Mouse (Mus musculus) urinary bladder, adult 2 months (tissue): ENCODE results near the gene Ermp1. TPM values are rescaled to one million over a fixed set of nuclear protein-coding genes. Genes with fewer than 3 reads are reported as not detected.
"Not testable (repeated sequence)": the region's sequence is repeated elsewhere in the genome, so short reads cannot be mapped to it uniquely, and the experiment has no call there.

Source experiments
- DNase-seq: peaks from one replicate; pipeline ENCODE4 v3.0.0; 2022; ENCODE audit warnings: low spot score
- polyA plus RNA-seq: library from polyadenylated mRNA; depleted of rRNA; stranded (reverse); fragments of >200 nt; gene quantifications from 2 replicates; pipeline ENCODE4 v1.2.3, GENCODE M21; 2012; rRNA removed

Gene Ermp1
- polyA plus RNA-seq, 1 experiment = 192 TPM

GRCm38 (mm10) chr19:29603548-29604353 lies 44.5 kb downstream of the Ermp1 start:
- DNase-seq = no peak

- no peak for DNase-seq
Observed at GRCm38 (mm10) chr19:29598981-29599380, 49.2 kb downstream of the Ermp1 start.

- DNase-seq = no peak
Observed at GRCm38 (mm10) chr19:29596985-29597384, 51.2 kb downstream of the Ermp1 start.

- no peak for DNase-seq
Observed at GRCm38 (mm10) chr19:29596276-29596675, 51.9 kb downstream of the Ermp1 start.

GRCm38 (mm10) chr19:29593783-29594182 lies 54.4 kb downstream of the Ermp1 start:
- DNase-seq = not testable (repeated sequence)

- DNase-seq = no peak
Observed at GRCm38 (mm10) chr19:29583734-29584133, 64.5 kb downstream of the Ermp1 start.

GRCm38 (mm10) chr19:29582439-29582838 lies 65.8 kb downstream of the Ermp1 start:
- DNase-seq = no peak

- DNase-seq = no peak
Observed at GRCm38 (mm10) chr19:29566512-29566911, 81.7 kb downstream of the Ermp1 start.

- no peak for DNase-seq
Observed at GRCm38 (mm10) chr19:29563258-29563779, 84.9 kb downstream of the Ermp1 start.

- no peak for DNase-seq
Observed at GRCm38 (mm10) chr19:29562603-29563002, 85.6 kb downstream of the Ermp1 start.

GRCm38 (mm10) chr19:29562166-29562565 lies 86.0 kb downstream of the Ermp1 start:
- DNase-seq = no peak

Other genes starting within 250 kb of the Ermp1 start
- gene Pdcd1lg2, start 237.5 kb downstream of the Ermp1 start, polyA plus RNA-seq = 0.12 and 0.21 TPM in 2 replicates
- gene Ric1, start 126.1 kb downstream of the Ermp1 start, polyA plus RNA-seq = 11.7 and 14.2 TPM in 2 replicates
- 0.11 and 0.13 TPM in 2 replicates for gene Mlana, start 49.4 kb upstream of the Ermp1 start, polyA plus RNA-seq
- 17.4 and 19.8 TPM in 2 replicates for gene 9930021J03Rik, start 157.6 kb upstream of the Ermp1 start, polyA plus RNA-seq
- gene Ranbp6, start 164.6 kb upstream of the Ermp1 start, polyA plus RNA-seq = 10.4 and 10.6 TPM in 2 replicates